Mouse (Mus musculus) mature B cell (primary cell): ENCODE results near the gene Ndufa12.

Experiments
- in situ Hi-C: fragments of 300-500 bp; cut with MboI; formaldehyde crosslinking; loops from 2 replicates; pipeline ENCODE4 v1.14.3; 2019

The Ndufa12 gene

GRCm38 (mm10) chr10:94230172-94230981, 31.9 kb downstream of the Ndufa12 start:
- in situ Hi-C loops: no loop called here

- in situ Hi-C loops: no loop called here
Observed at GRCm38 (mm10) chr10:94231025-94231424, 32.5 kb downstream of the Ndufa12 start.

- in situ Hi-C loops: no loop called here
Observed at GRCm38 (mm10) chr10:94235200-94235599, 36.7 kb downstream of the Ndufa12 start.

GRCm38 (mm10) chr10:94241346-94241745, 42.8 kb downstream of the Ndufa12 start:
- in situ Hi-C loops: no loop called here

- in situ Hi-C loops: no loop called here
Observed at GRCm38 (mm10) chr10:94247748-94248349, 49.3 kb downstream of the Ndufa12 start.

GRCm38 (mm10) chr10:94249575-94250456, 51.3 kb downstream of the Ndufa12 start:
- in situ Hi-C loops: no loop called here

- in situ Hi-C loops: no loop called here
Observed at GRCm38 (mm10) chr10:94253260-94253807, 54.8 kb downstream of the Ndufa12 start.

- in situ Hi-C loops: no loop called here
Observed at GRCm38 (mm10) chr10:94254766-94255165, 56.2 kb downstream of the Ndufa12 start.

GRCm38 (mm10) chr10:94255744-94256143, 57.2 kb downstream of the Ndufa12 start:
- in situ Hi-C loops: no loop called here

GRCm38 (mm10) chr10:94256518-94256917, 58.0 kb downstream of the Ndufa12 start:
- in situ Hi-C loops: no loop called here

- in situ Hi-C loops: no loop called here
Observed at GRCm38 (mm10) chr10:94260544-94260943, 62.0 kb downstream of the Ndufa12 start.

- in situ Hi-C loops: no loop called here
Observed at GRCm38 (mm10) chr10:94262646-94263045, 64.1 kb downstream of the Ndufa12 start.

- in situ Hi-C loops: no loop called here
Observed at GRCm38 (mm10) chr10:94263211-94263610, 64.7 kb downstream of the Ndufa12 start.

- in situ Hi-C loops: no loop called here
Observed at GRCm38 (mm10) chr10:94265656-94266542, 67.4 kb downstream of the Ndufa12 start.
